Mouse (Mus musculus): ENCODE data around the gene Lax1.
"Not testable (repeated sequence)": the region's sequence is repeated elsewhere in the genome, so short reads cannot be mapped to it uniquely, and the experiment has no call there.

Lax1 gene

GRCm38 (mm10) chr1:133689897-133690296 lies at the start of gene Lax1:
Lax1 (minus strand) TSS chr1:133690108.
- DNase-seq (ENCODE audit: inconsistent ontology term): no peak

GRCm38 (mm10) chr1:133736664-133737063 lies 46.8 kb upstream of the Lax1 start:
- no peak for DNase-seq (ENCODE audit: inconsistent ontology term)

DNA sequence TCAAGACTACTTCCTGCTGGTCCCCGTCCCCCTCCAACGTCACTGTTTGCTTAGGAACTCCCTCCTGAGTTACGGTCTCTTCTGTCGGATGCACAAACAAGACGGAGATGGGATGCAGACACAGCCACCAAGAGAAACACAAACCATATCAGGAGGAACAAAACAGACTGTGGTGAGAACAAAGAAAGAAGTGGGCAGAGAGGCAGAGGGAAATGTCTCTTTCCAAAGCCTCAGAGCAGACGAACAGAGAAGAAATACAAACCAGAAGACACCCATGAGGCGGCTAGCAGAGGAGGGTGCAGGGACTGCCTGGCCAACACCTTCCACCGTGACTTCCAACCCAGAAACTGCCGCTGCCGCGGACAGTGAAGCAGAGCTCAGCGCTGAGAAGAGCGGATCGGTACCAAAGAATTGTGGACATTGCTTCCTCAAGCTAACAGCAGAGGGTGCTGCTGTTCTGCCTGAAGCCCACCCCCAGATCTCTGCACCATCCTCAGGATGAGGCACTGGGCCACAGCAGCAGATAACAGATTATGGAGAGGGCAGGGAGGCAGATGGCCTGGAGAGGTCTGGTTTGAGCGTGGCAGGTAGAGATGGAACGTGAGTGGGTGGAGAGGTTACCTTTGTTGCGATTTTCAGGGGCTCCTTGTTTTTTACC lies 46.2 kb upstream of the Lax1 start:
- peak; percentile 62 for DNase-seq (ENCODE audit: inconsistent ontology term)

- DNase-seq (ENCODE audit: inconsistent ontology term): no peak
These were observed 42.9 kb upstream of the Lax1 start for GRCm38 (mm10) chr1:133732814-133733213.

GRCm38 (mm10) chr1:133728339-133728738 lies 38.4 kb upstream of the Lax1 start:
- DNase-seq (ENCODE audit: inconsistent ontology term): no peak

DNA sequence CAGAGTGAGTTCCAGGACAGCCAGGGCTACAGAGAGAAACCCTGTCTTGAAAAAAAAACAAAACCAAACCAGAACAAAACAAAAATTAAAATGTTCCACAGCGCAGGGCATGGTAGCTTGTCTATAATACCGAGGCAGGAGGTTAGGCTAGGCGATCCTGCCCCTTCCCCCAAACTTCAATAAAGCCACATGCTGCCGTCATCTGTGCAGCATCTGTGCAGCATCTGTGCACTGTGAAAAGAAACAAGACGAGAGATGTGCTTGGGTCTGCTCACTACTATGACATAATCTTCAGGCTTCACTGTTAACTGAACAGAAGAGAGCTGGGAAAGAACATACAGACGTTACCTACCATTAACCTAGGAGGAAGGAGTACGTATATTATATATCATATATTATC lies 30.4 kb upstream of the Lax1 start:
- no peak for DNase-seq (ENCODE audit: inconsistent ontology term)

- DNase-seq (ENCODE audit: inconsistent ontology term): no peak
These were observed 28.9 kb upstream of the Lax1 start for GRCm38 (mm10) chr1:133718786-133719185.

GRCm38 (mm10) chr1:133718296-133718695 lies 28.4 kb upstream of the Lax1 start:
- DNase-seq (ENCODE audit: inconsistent ontology term): no peak

DNA sequence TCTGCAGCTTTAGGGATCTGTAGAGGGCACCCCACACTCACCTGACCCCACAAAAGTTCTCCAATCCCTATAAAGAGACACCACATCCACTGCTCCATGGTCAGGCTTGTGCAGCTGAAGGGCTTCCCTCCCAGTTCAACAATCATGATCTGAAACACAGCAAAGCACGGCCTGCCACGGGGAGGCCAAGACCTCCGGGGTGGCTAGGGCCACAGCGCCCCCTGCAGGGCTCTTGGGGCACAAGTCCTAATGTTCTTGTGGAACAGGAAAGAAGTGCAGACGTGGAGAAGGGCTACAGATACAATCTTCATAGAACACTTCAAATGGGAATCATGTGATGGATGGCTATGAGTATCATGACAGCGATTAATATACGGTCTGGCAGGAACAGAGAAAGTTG lies 26.6 kb upstream of the Lax1 start:
- peak; percentile 36 for DNase-seq (ENCODE audit: inconsistent ontology term)

DNA sequence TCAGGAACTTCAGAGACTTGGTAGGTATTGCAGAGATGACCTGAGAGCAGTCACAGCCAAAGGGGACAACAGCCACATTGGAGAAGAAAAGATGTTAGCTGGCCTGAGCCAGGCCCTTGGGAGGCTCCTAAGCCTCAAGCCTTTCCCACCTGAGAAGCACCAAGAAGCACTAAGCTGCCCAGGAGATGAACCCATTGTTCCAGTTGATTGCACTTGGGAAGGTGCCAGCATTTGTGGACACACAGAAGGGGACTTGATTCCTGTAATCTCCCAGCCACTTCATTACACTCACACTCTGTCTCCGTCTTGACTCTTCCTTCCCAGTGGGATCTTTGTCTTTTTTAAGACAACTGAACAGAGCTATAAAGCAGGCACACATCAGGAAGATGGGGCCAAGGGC lies 25.3 kb upstream of the Lax1 start:
- DNase-seq (ENCODE audit: inconsistent ontology term): no peak

DNA sequence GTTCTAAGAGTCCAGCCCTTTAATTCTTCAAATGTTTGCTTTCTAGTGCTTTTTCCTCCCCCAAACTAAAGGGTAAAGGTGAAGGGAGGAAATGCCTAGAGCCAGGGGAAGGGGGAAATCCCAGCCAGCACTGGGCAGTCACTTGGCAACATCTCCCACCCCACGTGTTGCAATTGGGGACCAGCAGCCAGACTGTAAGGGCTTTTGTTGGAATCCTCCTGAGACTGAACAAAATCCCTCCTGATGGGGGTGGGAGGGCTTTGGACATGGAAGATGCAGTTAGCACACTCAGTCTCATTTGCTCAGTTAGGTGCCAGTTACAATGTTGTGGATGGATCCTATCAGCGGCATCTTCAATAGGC lies 23.1 kb upstream of the Lax1 start:
- DNase-seq (ENCODE audit: inconsistent ontology term): peak; percentile 58

DNA sequence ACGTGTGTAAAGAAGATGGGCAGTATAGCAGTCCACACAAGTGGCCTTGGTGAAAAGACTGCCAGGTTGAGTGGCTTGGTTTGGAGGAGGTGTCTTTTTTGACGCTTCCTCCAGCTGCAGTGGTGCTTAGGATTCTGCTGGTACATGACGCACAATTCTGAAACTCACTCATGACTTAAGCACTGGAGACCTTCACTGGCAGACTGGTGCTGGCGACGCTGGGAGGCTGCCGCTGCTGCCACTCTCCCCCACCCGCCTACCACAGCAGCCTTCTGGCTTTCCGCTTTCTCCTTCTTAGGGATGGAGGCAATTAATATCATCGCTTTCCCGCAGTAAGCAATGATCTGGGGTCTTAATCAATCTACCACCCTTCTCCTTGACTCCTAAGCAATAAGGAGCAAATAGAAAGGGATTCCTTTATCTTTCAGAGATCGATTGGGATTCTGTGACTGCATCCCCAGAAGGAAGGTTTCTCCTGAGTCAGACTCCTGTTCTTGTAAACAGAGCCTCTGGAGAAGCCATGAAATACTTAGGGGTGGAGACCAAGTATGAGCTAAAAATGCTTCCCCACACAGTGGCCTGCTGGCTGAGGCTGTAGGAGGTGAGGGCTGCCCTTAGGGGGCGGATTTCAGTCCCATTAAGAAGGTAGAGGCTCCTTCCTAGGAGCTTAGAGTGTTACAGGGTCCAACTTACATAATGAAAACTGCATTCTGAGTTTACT lies 22.5 kb upstream of the Lax1 start:
- DNase-seq (ENCODE audit: inconsistent ontology term): no peak

DNA sequence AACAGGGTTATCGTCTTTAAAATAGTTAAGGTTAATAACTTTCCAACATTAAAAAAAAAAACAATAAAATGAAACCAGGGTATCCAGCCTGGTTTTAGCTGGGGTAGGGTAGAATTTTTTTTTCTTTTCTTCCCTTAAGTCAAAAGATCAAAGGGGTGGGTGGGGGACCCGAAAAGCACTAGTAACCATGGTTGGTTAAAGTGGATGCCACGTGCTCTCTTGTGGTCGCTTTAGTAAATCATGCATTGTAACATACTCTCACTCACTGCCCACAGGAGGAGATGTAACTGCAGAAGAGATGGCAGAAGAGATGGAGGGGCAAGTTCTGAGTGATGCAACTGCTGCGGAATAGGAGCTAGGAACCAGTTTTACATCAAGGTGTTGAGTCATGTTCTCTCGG lies 21.5 kb upstream of the Lax1 start:
- DNase-seq (ENCODE audit: inconsistent ontology term): no peak

- DNase-seq (ENCODE audit: inconsistent ontology term): no peak
These were observed 21.0 kb upstream of the Lax1 start for GRCm38 (mm10) chr1:133710895-133711294.

DNA sequence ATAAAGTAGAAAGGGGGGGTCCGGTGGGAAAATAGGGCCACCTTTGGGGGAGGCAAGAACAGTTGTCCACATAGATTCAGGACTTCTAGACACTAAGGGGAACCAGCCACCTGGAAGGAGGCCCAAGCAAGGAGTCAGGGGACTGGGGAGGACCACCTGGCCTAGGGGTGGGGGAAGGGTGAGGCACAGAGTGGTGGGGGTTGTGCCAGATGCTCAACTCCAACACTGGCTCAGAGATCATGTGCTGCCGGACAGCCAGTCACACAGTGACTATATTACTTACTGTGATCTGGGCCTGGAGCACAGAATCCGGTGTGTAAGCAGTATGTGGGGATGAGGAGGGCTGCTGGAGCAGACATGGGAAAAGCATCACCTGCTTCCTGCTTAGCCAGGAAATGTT lies 19.4 kb upstream of the Lax1 start:
- DNase-seq (ENCODE audit: inconsistent ontology term): no peak

DNA sequence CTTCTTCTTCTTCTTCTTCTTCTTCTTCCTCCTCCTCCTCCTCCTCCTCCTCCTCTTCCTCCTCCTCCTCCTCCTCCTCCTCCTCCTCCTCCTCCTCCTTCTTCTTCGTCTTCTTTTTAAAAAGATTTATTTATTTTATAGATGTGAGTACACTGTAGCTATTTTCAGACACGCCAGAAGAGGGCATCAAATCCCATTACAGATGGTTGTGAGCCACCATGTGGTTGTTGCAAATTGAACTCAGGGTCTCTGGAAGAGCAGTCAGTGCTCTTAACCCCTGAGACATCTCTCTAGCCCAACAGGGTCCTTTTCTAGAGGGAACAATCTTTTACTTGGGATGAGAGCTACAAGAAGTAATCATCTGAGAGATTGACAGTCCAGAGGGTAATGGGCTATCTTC lies 11.9 kb upstream of the Lax1 start:
- DNase-seq (ENCODE audit: inconsistent ontology term): not testable (repeated sequence)

DNA sequence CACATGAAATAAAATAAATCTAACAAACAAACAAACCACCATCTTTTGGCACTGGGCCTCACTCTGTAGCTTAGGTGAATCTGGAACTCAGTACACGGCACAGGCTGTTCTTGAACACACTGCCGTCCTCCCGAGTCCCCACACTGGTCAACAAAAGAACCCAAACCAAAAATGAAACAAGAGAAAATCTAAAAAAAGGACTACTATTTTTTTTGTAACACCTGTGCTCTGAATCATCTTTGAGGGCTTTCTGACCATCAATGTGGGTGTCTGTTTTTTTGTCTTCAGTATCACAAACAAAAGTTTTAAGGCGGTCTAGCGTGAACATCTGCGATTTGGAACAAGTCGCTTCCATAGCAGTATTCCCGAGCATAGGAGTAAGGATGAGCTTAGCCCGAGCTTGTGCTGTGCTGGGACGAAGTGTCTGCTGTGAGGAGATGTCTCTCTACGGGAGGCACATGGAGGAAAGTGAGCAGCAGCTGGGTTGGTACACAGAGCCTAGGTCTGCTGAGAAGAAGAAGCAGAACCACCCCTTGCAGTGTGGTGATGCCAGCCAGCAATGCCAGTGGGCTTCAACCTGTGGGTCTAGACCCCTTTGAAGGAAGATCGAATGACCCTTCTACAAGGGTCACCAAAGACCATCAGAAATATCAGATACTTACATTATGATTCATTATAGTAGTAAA lies 8.2 kb upstream of the Lax1 start:
- no peak for DNase-seq (ENCODE audit: inconsistent ontology term)

DNA sequence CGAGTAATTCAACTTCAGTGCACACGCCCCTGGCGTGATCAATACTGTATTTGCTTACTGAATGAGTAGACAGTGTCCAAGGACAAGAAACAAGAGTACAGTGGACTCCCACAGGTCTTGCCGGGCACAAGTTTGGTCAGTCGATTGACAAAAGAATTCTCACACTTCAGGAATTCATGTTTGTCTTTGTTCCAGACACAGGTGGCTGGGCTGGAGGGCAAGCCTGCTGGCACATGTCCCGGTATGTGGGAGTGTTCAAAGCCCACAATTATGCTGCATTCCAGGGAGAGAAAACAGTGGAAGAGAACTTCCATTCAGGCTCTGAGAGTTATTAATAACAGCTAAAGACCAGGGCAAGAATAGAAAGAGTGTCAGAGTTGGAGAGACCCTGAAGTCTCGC lies 6.0 kb upstream of the Lax1 start:
- DNase-seq (ENCODE audit: inconsistent ontology term): peak; percentile 99

GRCm38 (mm10) chr1:133694876-133695275 lies 5.0 kb upstream of the Lax1 start:
- DNase-seq (ENCODE audit: inconsistent ontology term): no peak

- DNase-seq (ENCODE audit: inconsistent ontology term): peak; percentile 80
These were observed 4.4 kb upstream of the Lax1 start for GRCm38 (mm10) chr1:133694301-133694700.

DNA sequence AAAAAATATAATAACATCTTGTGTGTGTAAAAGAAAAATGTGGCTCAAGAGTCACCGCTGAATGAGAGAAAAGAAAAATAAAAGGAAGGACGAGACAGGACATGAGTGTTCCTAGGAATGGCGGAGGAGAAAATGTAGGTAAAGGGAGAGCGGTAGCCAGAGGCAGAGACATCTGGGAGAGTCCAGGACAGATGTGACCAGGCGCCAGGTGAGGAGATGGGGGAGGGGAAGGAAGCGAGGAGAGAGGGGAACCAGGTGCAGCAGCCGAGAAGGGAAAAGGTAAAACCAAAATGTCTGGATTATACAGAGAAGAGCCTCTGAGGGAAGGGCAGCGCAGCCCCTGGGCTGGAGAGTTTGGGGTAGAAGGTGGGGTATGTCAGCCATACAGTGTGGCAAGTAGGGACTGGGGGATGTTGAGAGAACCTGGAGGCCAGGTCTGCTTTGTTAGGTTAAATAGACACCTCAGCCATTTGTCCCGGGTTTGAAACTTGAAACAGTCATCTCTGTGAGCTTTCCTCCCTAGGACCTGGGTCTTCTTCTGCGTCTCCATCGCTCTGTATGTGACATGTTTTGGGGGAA lies 3.7 kb upstream of the Lax1 start:
- DNase-seq (ENCODE audit: inconsistent ontology term): no peak

DNA sequence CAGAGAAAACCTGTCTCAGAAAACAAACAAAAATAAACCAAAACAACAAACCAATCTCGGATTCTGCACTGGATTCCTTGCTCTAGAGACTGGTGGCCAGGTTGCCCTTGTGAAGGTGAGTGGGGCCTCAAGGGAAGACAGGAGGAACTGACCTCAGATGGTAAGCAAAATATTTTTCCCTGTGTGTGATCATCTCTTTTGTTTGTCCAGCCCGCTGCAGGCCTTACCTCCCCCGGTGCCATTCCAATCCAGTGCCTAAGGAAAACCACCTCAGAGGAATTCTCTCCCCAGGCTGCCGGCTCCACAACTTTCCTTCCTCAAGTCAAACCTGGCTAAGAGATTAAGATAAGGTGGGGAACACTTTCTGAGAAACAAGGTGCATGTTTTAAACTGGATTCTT lies 2.3 kb upstream of the Lax1 start:
- no peak for DNase-seq (ENCODE audit: inconsistent ontology term)

GRCm38 (mm10) chr1:133691046-133691445 lies 1.1 kb upstream of the Lax1 start:
- DNase-seq (ENCODE audit: inconsistent ontology term): no peak

Measured in Muller cell, postnatal 12 days (primary cell).